In genomic region chr7:132012969-132013679, GRCm38 (mm10) we compare ENCODE assay signal across 13 mouse cellular contexts. TPM values are rescaled to one million over a fixed set of nuclear protein-coding genes. Genes with fewer than 3 reads are reported as not detected.
DNase-seq lines count a peak whose midpoint lies in the region; ATAC-seq lines count a peak whose summit lies in the region.
"Had no signal": no experiment of that assay in that cellular context is flagged by ENCODE, and none has a peak within 500 bp of the region (broad histone marks: within the 10 kb centered on the region; RNA-seq: fewer than 3 reads in every experiment).

No protein-coding gene starts in this region.

- no peaks in the 10 kb centered on the region for H3K36me3 ChIP-seq in hindbrain, embryonic 10.5 days
- H3K36me3 ChIP-seq in midbrain, embryonic 15.5 days (replicated peaks), result no peaks in the 10 kb centered on the region
- H3K36me3 ChIP-seq: embryonic facial prominence, embryonic 12.5 days; liver, embryonic 15.5 days had no signal

- DNase-seq in layer of hippocampus, adult 11-12 months (ENCODE audit: low spot score), result peak; percentile 31
- DNase-seq in layer of hippocampus, postnatal 36 days, result no peak
- peak; percentile 63 for DNase-seq in embryo, embryonic 10.5 days (ENCODE audit: low spot score)
- DNase-seq in hindbrain, embryonic 10.5 days (ENCODE audit: low spot score), result no peak
- DNase-seq in thymus, postnatal 36 days, result no peak
- no peak for DNase-seq in gastrocnemius, adult 8-10 months (ENCODE audit: low spot score in 2 of 2)
- DNase-seq in c-Kit-positive CD71-positive TER-119-positive erythroid progenitor cells, embryonic 14.5 days (ENCODE audit: low spot score), result no peak
- DNase-seq: gastrocnemius, postnatal 25 days; thymus, adult 2 months had no signal

- H3K4me3 ChIP-seq in hindbrain, embryonic 10.5 days, result no peak overlapping the region
- no peak overlapping the region for H3K4me3 ChIP-seq in midbrain, embryonic 15.5 days
- H3K4me3 ChIP-seq: embryonic facial prominence, embryonic 12.5 days; liver, embryonic 15.5 days had no signal

- H3K27ac ChIP-seq in hindbrain, embryonic 10.5 days, result peak overlapping the region; percentile 45; the same call in 1 of the 2 replicates
- peak overlapping the region; percentile 66 for H3K27ac ChIP-seq in midbrain, embryonic 15.5 days
- H3K27ac ChIP-seq: embryonic facial prominence, embryonic 12.5 days; liver, embryonic 15.5 days had no signal

- H3K4me1 ChIP-seq in hindbrain, embryonic 10.5 days (replicated peaks), result peaks cover 32% of the 10 kb centered on the region
- H3K4me1 ChIP-seq in midbrain, embryonic 15.5 days, result peaks cover 19% of the 10 kb centered on the region
- H3K4me1 ChIP-seq: embryonic facial prominence, embryonic 12.5 days; liver, embryonic 15.5 days had no signal

- H3K27me3 ChIP-seq in hindbrain, embryonic 10.5 days (ENCODE audit: insufficient read depth, poor library complexity, severe bottlenecking), result no peaks in the 10 kb centered on the region
- H3K27me3 ChIP-seq in midbrain, embryonic 15.5 days (replicated peaks), result no peaks in the 10 kb centered on the region
- H3K27me3 ChIP-seq: embryonic facial prominence, embryonic 12.5 days; liver, embryonic 15.5 days had no signal

- no peak overlapping the region for H3K4me2 ChIP-seq in midbrain, embryonic 15.5 days
- H3K4me2 ChIP-seq: embryonic facial prominence, embryonic 12.5 days; liver, embryonic 15.5 days had no signal

- ATAC-seq in midbrain, embryonic 15.5 days (replicated peaks), result peak; percentile 73

- WGBS in hindbrain, embryonic 10.5 days, result 39% methylated on average over 1 of the region's 1 CpGs
- 11% methylated on average over 1 of the region's 1 CpGs for WGBS in midbrain, embryonic 15.5 days

- H3K9ac ChIP-seq in midbrain, embryonic 15.5 days, result no peak overlapping the region
- H3K9ac ChIP-seq: embryonic facial prominence, embryonic 12.5 days; liver, embryonic 15.5 days had no signal

- H3K9me3 ChIP-seq in hindbrain, embryonic 10.5 days, result no peaks in the 10 kb centered on the region
- H3K9me3 ChIP-seq in midbrain, embryonic 15.5 days, result no peaks in the 10 kb centered on the region
- H3K9me3 ChIP-seq: embryonic facial prominence, embryonic 12.5 days; liver, embryonic 15.5 days had no signal

RNA-seq across cellular contexts. Expression of gene Gpr26, which starts 46.9 kb away (rescaled TPM):
- total RNA-seq in layer of hippocampus, postnatal 36 days (2021), result 10 to 100 TPM; 52.0 to 53.4 TPM
- 0.07 TPM in 1 of 2 replicates, not detected in the other for polyA plus RNA-seq in hindbrain, embryonic 10.5 days (2016; fragmentation: Nextera tagmentation; extraction: Ambion mirVana)
- 3.0 and 3.2 TPM in 2 replicates for polyA plus RNA-seq in midbrain, embryonic 15.5 days (2015; fragmentation: Nextera tagmentation; extraction: Ambion mirVana)
- not detected for total RNA-seq in gastrocnemius, adult 8-10 months (2022)
- total RNA-seq: gastrocnemius, postnatal 25 days had no signal
- polyA plus RNA-seq: heart, postnatal 0 days; liver, embryonic 15.5 days had no signal

Comparison
In these comparisons a context has a peak if more than half of its experiments do, and no peak if none do; other contexts are left out.
1. DNase-seq: peak in layer of hippocampus, adult 11-12 months (single experiment) and embryo, embryonic 10.5 days (single experiment); none in layer of hippocampus, postnatal 36 days (0 of 2), hindbrain, embryonic 10.5 days (single experiment), thymus, postnatal 36 days (0 of 2), gastrocnemius, adult 8-10 months (0 of 2) and c-Kit-positive CD71-positive TER-119-positive erythroid progenitor cells, embryonic 14.5 days (single experiment).
2. RNA of gene Gpr26, which starts 46.9 kb away (total RNA-seq): 52.0 to 53.4 TPM in layer of hippocampus, postnatal 36 days; not detected in gastrocnemius, adult 8-10 months; every median in the first group is over 10 times any median in the second.